Mouse (Mus musculus): Measurements from ENCODE around the gene Mepce. TPM values are rescaled to one million over a fixed set of nuclear protein-coding genes. Genes with fewer than 3 reads are reported as not detected.
"Not testable (repeated sequence)": the region's sequence is repeated elsewhere in the genome, so short reads cannot be mapped to it uniquely, and the experiment has no call there.

Mepce gene
- polyA plus RNA-seq (2015; fragmentation: Nextera tagmentation; extraction: Ambion mirVana), result 10.0 and 10.5 TPM in 2 replicates

DNA sequence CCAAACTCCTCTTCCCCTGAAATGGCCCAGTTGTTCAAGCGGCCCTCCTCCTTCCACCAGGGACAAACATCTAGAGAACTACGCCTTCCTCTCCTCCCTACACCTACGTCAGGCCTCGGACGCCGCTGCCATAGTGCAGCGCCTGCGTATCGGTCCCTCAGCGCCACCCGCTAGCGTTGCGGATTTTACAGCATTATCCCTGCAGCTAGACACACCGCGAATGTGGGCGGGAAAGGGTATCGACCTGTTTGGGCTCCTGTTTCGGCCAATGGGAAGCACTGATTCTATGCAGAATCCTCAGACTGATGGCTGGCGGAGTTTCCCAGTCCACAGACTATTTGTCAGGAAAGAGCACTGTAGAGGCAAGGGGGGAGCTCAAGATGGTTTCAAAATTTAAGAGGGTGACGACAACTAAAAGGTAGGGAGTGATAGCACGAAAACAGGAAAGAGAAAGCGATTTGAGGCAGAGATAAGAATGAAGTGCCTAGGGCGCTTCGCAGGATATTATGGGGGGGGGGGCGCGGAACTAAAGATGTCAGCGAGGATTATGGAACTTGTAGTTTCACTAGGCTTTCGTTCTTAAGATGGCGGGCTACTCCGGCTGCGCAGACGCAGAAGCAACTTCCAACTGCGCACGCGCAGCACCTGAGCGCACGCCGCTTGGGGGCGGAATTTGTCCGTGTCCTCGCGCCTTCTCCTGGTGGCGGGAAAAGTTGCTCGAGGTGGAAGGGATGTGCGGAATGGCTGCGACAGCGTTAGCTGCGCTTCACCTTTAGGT is at the start of gene Mepce, which contains the start of gene Zcwpw1:
Mepce (minus strand) TSS at position 505 of the 778 bp plus-strand sequence.
Zcwpw1 (plus strand) TSS at position 648 of the 778 bp plus-strand sequence.
- Histone ChIP-seq H3K4me3 (ENCODE audit: low read length) (peak within 1 kb of the TSS; percentile 84), H3K27me3 (ENCODE audit: control insufficient read depth, insufficient read depth, low read depth, low read length) (no peaks in the 10 kb centered on the region), H3K4me1 (replicated peaks; ENCODE audit: control insufficient read depth, insufficient read depth, low read length) (peaks cover 29% of the 10 kb centered on the region), H3K9ac (ENCODE audit: low read length) (peak within 1 kb of the TSS; percentile 94), H3K27ac (ENCODE audit: low read length) (peak within 1 kb of the TSS; percentile 99), H3K36me3 (ENCODE audit: control insufficient read depth, insufficient read depth, low read length) (peaks cover 9% of the 10 kb centered on the region), H3K4me2 (ENCODE audit: low read depth, low read length) (peak within 1 kb of the TSS; percentile 89), H3K9me3 (ENCODE audit: control insufficient read depth, low read length) (no peaks in the 10 kb centered on the region)
- WGBS, result under 1% methylated on average over 48 of the region's 48 CpGs
- ATAC-seq (ENCODE audit: low read depth), result peak; percentile 53

DNA sequence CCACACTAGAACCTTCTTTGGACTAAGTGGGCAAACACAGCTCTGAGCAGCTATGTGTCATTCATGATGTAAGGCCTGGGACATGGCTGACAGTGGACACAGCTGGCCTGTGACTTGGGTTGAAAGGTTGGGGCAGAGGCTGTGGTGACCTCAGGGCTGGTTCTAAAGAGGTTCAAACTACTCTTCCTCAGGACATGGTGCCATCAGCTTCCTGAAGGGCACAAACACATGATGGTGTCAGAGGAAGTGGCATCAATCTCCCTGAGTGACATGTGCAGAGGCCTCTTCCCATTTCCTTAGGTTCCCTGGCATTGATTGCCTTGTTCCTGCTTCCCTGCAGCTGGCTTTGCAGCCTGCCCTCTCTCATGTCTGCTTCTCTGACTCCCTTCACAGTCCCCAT is 49.7 kb upstream of the Mepce start:
- ATAC-seq (ENCODE audit: low read depth); H3K4me2 ChIP-seq (ENCODE audit: low read depth, low read length); H3K4me3 ChIP-seq (ENCODE audit: low read length); H3K9me3 ChIP-seq (ENCODE audit: control insufficient read depth, low read length); H3K27me3 ChIP-seq (ENCODE audit: control insufficient read depth, insufficient read depth, low read depth, low read length); H3K9ac ChIP-seq (ENCODE audit: low read length); H3K27ac ChIP-seq (ENCODE audit: low read length); H3K4me1 ChIP-seq (replicated peaks; ENCODE audit: control insufficient read depth, insufficient read depth, low read length); H3K36me3 ChIP-seq (ENCODE audit: control insufficient read depth, insufficient read depth, low read length): not testable (repeated sequence)

DNA sequence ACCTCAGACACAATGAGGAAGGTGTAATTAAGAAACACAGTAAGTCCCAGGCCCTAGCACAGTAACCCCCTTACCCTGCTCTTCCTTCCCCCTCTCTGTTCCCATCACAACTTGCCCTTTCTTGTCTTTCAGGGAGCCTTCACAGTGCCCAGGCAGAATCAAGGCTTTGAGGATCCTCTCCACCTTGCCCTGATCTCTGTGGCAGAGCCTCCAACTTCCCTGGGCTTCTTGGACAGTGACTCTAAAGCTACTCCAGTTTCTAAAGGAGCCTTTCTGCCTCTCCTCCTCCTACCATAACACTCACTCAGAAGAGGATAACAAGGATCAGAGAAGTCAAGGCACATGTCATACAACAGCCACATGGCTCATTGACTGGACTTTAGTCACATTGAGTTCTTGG is 49.2 kb upstream of the Mepce start:
- no peak overlapping the region for H3K27ac ChIP-seq (ENCODE audit: low read length)
- no peak for ATAC-seq (ENCODE audit: low read depth)

DNA sequence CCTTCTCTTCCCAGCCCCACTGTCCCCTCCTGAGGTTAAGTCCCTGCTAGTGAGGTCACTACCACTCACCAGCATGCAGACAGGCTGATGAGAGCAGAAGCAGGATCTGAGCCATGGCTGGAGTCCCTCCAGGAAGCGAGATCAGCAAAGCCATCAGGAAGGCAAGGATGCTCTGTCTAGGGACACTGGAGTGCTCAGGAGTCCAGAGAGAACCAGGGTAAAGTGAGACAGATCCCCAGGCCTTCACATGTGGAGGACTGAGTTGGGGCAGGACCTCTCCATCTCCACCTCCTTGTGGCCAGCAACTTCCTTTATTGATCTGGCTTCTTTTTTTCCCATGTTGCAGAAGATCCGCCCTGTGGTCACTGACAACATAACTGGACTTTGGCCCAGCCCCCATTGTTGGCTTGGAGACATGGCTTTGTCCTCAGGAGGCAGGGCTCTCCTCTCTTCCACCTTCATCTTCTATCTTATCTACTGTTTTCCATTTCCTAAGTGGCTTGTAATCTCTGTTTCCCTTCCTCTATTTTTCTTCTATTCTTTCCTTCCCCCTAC is 48.6 kb upstream of the Mepce start, which contains the start of gene Pilra:
Pilra (minus strand) TSS at position 316 of the 555 bp plus-strand sequence.
- not testable (repeated sequence) for H3K4me2 ChIP-seq (ENCODE audit: low read depth, low read length); H3K36me3 ChIP-seq (ENCODE audit: control insufficient read depth, insufficient read depth, low read length); ATAC-seq (ENCODE audit: low read depth); H3K27ac ChIP-seq (ENCODE audit: low read length); H3K9me3 ChIP-seq (ENCODE audit: control insufficient read depth, low read length); H3K9ac ChIP-seq (ENCODE audit: low read length); H3K4me1 ChIP-seq (replicated peaks; ENCODE audit: control insufficient read depth, insufficient read depth, low read length); H3K4me3 ChIP-seq (ENCODE audit: low read length); H3K27me3 ChIP-seq (ENCODE audit: control insufficient read depth, insufficient read depth, low read depth, low read length)
- 65% methylated on average over 2 of the region's 2 CpGs for WGBS

More for the DNA sequence above, 49.2 kb upstream of the Mepce start:
- Histone ChIP-seq H3K27me3 (ENCODE audit: control insufficient read depth, insufficient read depth, low read depth, low read length) (no peaks in the 10 kb centered on the region), H3K9me3 (ENCODE audit: control insufficient read depth, low read length) (no peaks in the 10 kb centered on the region), H3K4me3 (ENCODE audit: low read length) (no peak overlapping the region), H3K36me3 (ENCODE audit: control insufficient read depth, insufficient read depth, low read length) (no peaks in the 10 kb centered on the region), H3K9ac (ENCODE audit: low read length) (no peak overlapping the region), H3K4me1 (replicated peaks; ENCODE audit: control insufficient read depth, insufficient read depth, low read length) (no peaks in the 10 kb centered on the region), H3K4me2 (ENCODE audit: low read depth, low read length) (no peak overlapping the region)

DNA sequence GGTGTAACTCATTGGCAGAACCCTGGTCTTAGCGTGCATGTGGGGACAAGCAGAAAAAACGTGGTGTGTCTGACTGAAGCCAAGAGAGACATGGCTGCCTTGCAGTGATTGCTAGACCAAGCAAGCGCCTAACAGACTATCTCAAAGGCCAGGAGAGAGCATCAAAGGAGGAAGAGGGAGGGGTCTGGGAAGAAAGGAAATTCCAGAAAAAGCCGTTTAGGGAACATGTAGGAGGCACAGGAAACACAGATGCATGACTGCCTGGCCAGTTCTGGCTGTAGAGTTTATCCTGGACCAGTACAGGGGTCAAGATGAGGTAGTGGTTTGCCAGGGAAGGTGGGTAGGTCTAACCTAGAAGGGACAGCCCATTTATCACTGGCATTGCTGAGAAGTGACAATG is 46.0 kb upstream of the Mepce start:
- H3K27ac ChIP-seq (ENCODE audit: low read length), result no peak overlapping the region; the same call in 1 of the 2 replicates
- no peaks in the 10 kb centered on the region; the same call in 1 of the 2 replicates for H3K4me1 ChIP-seq (replicated peaks; ENCODE audit: control insufficient read depth, insufficient read depth, low read length)
- no peak overlapping the region for H3K4me3 ChIP-seq (ENCODE audit: low read length)
- ATAC-seq (ENCODE audit: low read depth), result peak; percentile 57
- H3K27me3 ChIP-seq (ENCODE audit: control insufficient read depth, insufficient read depth, low read depth, low read length), result no peaks in the 10 kb centered on the region
- H3K9ac ChIP-seq (ENCODE audit: low read length), result no peak overlapping the region
- no peaks in the 10 kb centered on the region for H3K36me3 ChIP-seq (ENCODE audit: control insufficient read depth, insufficient read depth, low read length)
- no peaks in the 10 kb centered on the region for H3K9me3 ChIP-seq (ENCODE audit: control insufficient read depth, low read length)
- 50% methylated on average over 4 of the region's 4 CpGs for WGBS
- no peak overlapping the region for H3K4me2 ChIP-seq (ENCODE audit: low read depth, low read length)

DNA sequence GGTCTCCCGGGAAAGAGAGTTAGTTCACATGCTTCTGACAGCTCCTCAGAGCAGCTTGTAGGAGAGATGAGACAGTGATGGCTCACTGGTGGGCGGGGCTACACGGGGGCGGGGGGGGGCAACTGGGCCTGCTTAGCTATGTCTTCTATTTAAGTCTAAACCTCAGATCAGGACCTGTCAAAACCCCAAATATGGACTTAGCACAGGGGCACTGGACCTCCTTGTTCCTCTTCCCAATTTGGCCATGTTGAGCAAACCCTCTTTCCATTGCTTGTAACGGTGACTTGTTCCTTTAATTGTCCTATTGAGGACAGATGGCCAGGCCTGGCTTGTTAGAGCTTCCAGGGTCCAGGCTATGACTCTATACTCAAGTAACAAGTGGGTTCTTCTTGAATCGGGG is 44.1 kb upstream of the Mepce start:
- no peaks in the 10 kb centered on the region for H3K27me3 ChIP-seq (ENCODE audit: control insufficient read depth, insufficient read depth, low read depth, low read length)
- H3K9ac ChIP-seq (ENCODE audit: low read length), result no peak overlapping the region
- ATAC-seq (ENCODE audit: low read depth), result no peak
- WGBS, result 61% methylated on average over 6 of the region's 6 CpGs
- H3K27ac ChIP-seq (ENCODE audit: low read length), result no peak overlapping the region
- H3K9me3 ChIP-seq (ENCODE audit: control insufficient read depth, low read length), result no peaks in the 10 kb centered on the region
- H3K4me1 ChIP-seq (replicated peaks; ENCODE audit: control insufficient read depth, insufficient read depth, low read length), result no peaks in the 10 kb centered on the region; the same call in 1 of the 2 replicates
- no peaks in the 10 kb centered on the region for H3K36me3 ChIP-seq (ENCODE audit: control insufficient read depth, insufficient read depth, low read length)
- H3K4me2 ChIP-seq (ENCODE audit: low read depth, low read length), result no peak overlapping the region
- H3K4me3 ChIP-seq (ENCODE audit: low read length), result no peak overlapping the region

DNA sequence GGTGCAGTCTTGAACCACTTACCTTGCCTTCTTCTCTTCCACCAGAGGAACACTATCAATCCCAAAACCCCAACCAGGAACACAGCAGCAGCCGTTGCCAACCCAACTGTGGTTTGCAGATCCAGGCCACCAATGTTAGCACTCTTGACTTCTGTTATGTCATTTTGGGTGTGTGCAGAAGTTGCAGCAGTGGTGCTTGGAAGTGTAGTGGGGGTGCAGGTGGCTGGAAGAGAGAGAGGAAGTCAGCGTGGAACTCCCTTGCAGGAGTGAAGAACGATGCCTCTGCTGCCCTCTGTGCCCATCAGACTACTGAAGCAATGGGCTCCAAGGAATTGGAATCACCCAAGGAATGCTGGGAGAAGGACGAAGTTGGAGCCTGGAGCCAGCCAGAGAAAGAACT is 43.7 kb upstream of the Mepce start:
- 74% methylated on average over 4 of the region's 4 CpGs for WGBS
- no peaks in the 10 kb centered on the region for H3K27me3 ChIP-seq (ENCODE audit: control insufficient read depth, insufficient read depth, low read depth, low read length)
- no peaks in the 10 kb centered on the region for H3K36me3 ChIP-seq (ENCODE audit: control insufficient read depth, insufficient read depth, low read length)
- H3K4me1 ChIP-seq (replicated peaks; ENCODE audit: control insufficient read depth, insufficient read depth, low read length), result no peaks in the 10 kb centered on the region; the same call in 1 of the 2 replicates
- H3K4me3 ChIP-seq (ENCODE audit: low read length), result no peak overlapping the region
- H3K9me3 ChIP-seq (ENCODE audit: control insufficient read depth, low read length), result no peaks in the 10 kb centered on the region
- no peak overlapping the region for H3K27ac ChIP-seq (ENCODE audit: low read length)
- no peak overlapping the region for H3K4me2 ChIP-seq (ENCODE audit: low read depth, low read length)
- H3K9ac ChIP-seq (ENCODE audit: low read length), result no peak overlapping the region
- no peak for ATAC-seq (ENCODE audit: low read depth)

DNA sequence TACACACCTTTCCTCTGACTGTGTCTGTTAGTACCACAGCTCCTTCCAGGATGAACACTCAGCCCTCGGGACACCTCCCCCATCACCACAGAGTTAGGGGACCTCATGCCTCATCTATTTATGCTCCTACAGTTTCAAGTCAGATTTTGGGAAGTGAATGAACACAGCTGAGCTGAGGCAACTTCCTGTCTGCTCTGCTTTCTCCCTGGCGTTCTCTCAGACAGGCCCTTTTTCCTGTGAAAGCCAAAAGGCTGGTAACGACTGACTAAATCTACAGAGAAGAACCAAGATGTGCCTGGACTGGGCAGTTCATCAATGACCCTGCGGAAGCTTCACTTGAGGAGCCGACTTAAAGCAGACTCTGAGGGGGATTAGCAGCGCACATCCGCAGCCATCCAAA is 42.8 kb upstream of the Mepce start:
- ATAC-seq (ENCODE audit: low read depth), result no peak
- no peak overlapping the region for H3K4me2 ChIP-seq (ENCODE audit: low read depth, low read length)
- H3K9me3 ChIP-seq (ENCODE audit: control insufficient read depth, low read length), result no peaks in the 10 kb centered on the region
- H3K4me1 ChIP-seq (replicated peaks; ENCODE audit: control insufficient read depth, insufficient read depth, low read length), result no peaks in the 10 kb centered on the region; the same call in 1 of the 2 replicates
- H3K36me3 ChIP-seq (ENCODE audit: control insufficient read depth, insufficient read depth, low read length), result no peaks in the 10 kb centered on the region
- no peak overlapping the region for H3K9ac ChIP-seq (ENCODE audit: low read length)
- no peaks in the 10 kb centered on the region for H3K27me3 ChIP-seq (ENCODE audit: control insufficient read depth, insufficient read depth, low read depth, low read length)
- peak overlapping the region; percentile 25; the same call in 1 of the 2 replicates for H3K27ac ChIP-seq (ENCODE audit: low read length)
- no peak overlapping the region for H3K4me3 ChIP-seq (ENCODE audit: low read length)
- WGBS, result 60% methylated on average over 7 of the region's 7 CpGs

DNA sequence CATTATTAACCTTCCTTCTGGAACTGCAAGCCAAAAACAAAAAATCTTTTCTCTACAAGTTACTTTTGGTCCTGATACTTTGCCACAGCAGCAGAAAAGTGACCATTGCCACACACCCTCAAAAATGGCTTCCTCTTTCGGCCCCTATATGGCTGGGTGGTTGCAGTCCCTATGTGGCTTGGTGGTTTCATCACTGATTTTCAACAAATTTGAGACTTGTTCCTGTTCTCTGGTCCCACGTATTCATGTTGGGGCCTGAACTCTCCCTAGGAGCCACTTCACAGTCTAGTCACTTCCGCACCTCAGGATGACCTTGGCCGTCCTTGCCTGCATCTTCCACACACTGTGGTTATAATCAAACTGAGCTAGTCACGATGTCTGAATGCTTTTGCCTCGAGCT is 41.2 kb upstream of the Mepce start:
- Histone ChIP-seq H3K4me3 (ENCODE audit: low read length) (no peak overlapping the region), H3K36me3 (ENCODE audit: control insufficient read depth, insufficient read depth, low read length) (no peaks in the 10 kb centered on the region), H3K9me3 (ENCODE audit: control insufficient read depth, low read length) (no peaks in the 10 kb centered on the region), H3K27ac (ENCODE audit: low read length) (no peak overlapping the region), H3K27me3 (ENCODE audit: control insufficient read depth, insufficient read depth, low read depth, low read length) (no peaks in the 10 kb centered on the region), H3K4me1 (replicated peaks; ENCODE audit: control insufficient read depth, insufficient read depth, low read length) (no peaks in the 10 kb centered on the region; the same call in 1 of the 2 replicates), H3K4me2 (ENCODE audit: low read depth, low read length) (no peak overlapping the region), H3K9ac (ENCODE audit: low read length) (no peak overlapping the region)
- WGBS, result 79% methylated on average over 6 of the region's 6 CpGs
- no peak for ATAC-seq (ENCODE audit: low read depth)

All from lung, embryonic 16.5 days (tissue).